Mouse (Mus musculus) heart, adult 11 months (tissue): Measurements from ENCODE around the gene Myom1.

Experiments used
- DNase-seq: peaks from one replicate; pipeline ENCODE4 v3.0.0; 2022

The Myom1 gene

GRCm38 (mm10) chr17:71102571-71103551, 100.4 kb downstream of the Myom1 start:
- DNase-seq, result peak; percentile 95

GRCm38 (mm10) chr17:71105297-71105696, 102.9 kb downstream of the Myom1 start:
- peak; percentile 87 for DNase-seq

GRCm38 (mm10) chr17:71106250-71106649, 103.8 kb downstream of the Myom1 start:
- DNase-seq, result peak; percentile 24

GRCm38 (mm10) chr17:71110753-71111265, 108.4 kb downstream of the Myom1 start:
- DNase-seq, result peak; percentile 18

- peak; percentile 37 for DNase-seq
Measured at GRCm38 (mm10) chr17:71112689-71113088, 110.3 kb downstream of the Myom1 start.

GRCm38 (mm10) chr17:71114282-71114681, 111.8 kb downstream of the Myom1 start:
- DNase-seq, result peak; percentile 33

GRCm38 (mm10) chr17:71117956-71118355, 115.5 kb downstream of the Myom1 start:
- DNase-seq, result peak; percentile 96

GRCm38 (mm10) chr17:71118607-71119006, 116.2 kb downstream of the Myom1 start:
- DNase-seq, result peak; percentile 74

- peak; percentile 89 for DNase-seq
Measured at GRCm38 (mm10) chr17:71120626-71121025, 118.2 kb downstream of the Myom1 start.

- DNase-seq, result peak; percentile 80
Measured at GRCm38 (mm10) chr17:71124061-71124670, 121.7 kb downstream of the Myom1 start.

- DNase-seq, result peak; percentile 90
Measured at GRCm38 (mm10) chr17:71124674-71125073, 122.2 kb downstream of the Myom1 start.

- peak; percentile 96 for DNase-seq
Measured at GRCm38 (mm10) chr17:71125519-71125918, 123.1 kb downstream of the Myom1 start.

GRCm38 (mm10) chr17:71126001-71126400, 123.6 kb downstream of the Myom1 start:
- peak; percentile 87 for DNase-seq

- peak; percentile 97 for DNase-seq
Measured at GRCm38 (mm10) chr17:71127464-71128110, 125.2 kb downstream of the Myom1 start.

GRCm38 (mm10) chr17:71129489-71130261, 127.2 kb downstream of the Myom1 start:
- DNase-seq, result peak; percentile 84

GRCm38 (mm10) chr17:71132221-71132620, 129.8 kb downstream of the Myom1 start:
- DNase-seq, result peak; percentile 81

- peak; percentile 86 for DNase-seq
Measured at GRCm38 (mm10) chr17:71132856-71133439, 130.5 kb downstream of the Myom1 start.

- DNase-seq, result peak; percentile 92
Measured at GRCm38 (mm10) chr17:71134441-71134955, 132.1 kb downstream of the Myom1 start.

GRCm38 (mm10) chr17:71135108-71135507, 132.7 kb downstream of the Myom1 start:
- DNase-seq, result peak; percentile 97

GRCm38 (mm10) chr17:71135866-71136265, 133.4 kb downstream of the Myom1 start:
- DNase-seq, result peak; percentile 77
